Mouse (Mus musculus): ENCODE measurements around the gene Psrc1.

The Psrc1 gene

DNA sequence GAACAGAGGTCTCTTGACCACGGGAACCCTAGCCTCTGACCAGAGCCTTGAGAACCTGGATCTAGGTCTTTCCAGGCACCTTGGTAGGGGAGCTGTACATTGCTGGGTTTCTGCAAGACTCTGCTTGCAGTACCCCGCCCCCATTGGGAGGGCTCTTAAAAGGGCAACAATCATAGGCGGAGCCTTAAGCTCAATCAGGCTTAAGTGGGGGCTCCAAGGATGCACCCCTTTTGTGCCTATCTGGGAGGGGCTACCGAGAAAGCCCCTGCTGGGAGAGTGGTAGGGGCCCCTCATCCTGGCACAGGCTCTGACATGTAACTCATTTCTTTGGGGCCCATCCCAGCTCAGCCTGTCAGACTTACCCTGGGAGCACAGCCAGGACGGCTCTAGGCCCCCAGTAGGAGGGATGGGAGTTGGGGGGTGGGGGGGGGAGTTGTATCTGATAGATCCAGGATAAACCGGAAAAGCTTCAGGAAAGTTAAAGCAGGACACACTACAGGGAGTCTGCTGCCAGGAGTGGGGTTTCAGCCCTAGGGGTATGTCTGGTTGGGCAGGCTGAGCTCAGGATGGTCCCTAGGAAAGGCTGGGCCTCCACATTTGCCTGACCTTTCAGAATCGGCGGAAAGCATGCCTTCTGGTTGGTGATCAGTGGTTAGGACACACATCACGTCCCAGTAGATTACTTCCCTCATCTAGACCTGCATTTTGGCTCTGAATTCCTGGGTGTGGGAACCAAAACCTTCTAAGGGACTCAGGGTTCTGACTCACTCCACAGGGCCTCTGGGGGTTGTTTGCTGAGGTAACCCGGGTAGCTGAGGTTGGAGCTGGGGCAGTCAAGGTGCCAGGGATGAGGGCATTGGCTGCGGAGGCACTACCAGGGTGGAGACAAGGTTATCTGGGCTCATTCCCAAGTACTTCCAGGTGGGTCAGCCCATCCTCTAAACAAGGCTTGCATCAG lies 40.5 kb downstream of the Psrc1 start:
- DNase-seq (ENCODE audit: low spot score in 2 of 2) = no peak

GRCm38 (mm10) chr3:108424944-108425623 lies 41.4 kb downstream of the Psrc1 start:
- DNase-seq (ENCODE audit: low spot score in 2 of 2) = no peak

DNA sequence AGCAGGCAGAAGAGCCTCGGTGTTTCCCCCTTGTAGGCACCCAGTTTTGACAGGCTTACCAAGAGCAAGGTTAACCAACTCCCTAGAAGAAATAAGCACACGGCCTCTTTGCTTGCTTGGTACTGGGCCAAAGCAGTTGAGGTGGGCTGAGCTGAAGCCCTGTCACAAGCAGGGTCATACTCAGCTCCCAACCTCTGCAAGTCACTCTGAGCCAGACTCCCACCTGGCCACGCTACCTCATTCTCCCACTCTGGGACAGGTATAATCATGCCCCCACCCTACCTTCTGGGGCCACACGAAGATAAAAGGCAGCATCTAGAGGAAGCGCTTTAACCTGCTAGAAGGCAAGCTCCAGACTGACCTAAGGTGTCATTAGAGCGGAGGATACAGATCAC lies 42.0 kb downstream of the Psrc1 start:
- DNase-seq (ENCODE audit: low spot score in 2 of 2) = no peak

GRCm38 (mm10) chr3:108432542-108433187 lies 49.0 kb downstream of the Psrc1 start:
- no peak for DNase-seq (ENCODE audit: low spot score in 2 of 2)

DNA sequence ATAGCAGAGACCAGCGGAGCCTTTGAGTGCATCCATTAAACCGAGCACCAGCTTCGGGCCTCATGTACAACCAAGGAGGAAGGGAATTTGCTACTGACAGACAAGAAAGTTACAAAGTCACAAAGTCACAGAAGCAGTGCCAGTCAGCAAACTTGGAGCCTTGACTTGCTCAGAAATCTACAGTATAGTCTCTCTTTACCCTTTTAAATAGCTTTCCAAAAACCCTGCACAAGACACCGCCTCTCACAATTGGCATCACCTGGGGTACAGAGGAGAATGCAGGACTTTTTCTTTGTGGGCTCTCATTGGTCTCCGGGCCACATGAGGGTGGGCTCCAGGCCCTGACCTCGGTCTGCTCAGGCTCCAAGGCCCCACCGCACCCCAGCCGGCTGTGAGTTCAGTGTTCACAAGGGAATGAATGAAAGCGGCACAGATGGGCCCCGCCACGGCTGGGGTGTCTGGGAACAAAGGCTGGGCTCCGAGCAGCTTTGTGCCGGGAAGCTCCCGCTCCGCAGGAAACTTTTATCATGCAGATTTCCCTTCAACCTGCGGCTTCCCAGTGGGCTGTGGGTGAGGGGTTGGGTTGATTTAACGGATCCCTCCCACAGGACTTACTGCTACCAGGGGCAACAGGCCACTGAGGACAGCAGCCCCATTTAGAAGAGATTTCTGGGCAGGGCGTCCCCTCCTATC lies 49.7 kb downstream of the Psrc1 start:
- DNase-seq (ENCODE audit: low spot score in 2 of 2) = no peak

- no peak for DNase-seq (ENCODE audit: low spot score in 2 of 2)
These were observed 50.3 kb downstream of the Psrc1 start for GRCm38 (mm10) chr3:108433881-108434495.

DNA sequence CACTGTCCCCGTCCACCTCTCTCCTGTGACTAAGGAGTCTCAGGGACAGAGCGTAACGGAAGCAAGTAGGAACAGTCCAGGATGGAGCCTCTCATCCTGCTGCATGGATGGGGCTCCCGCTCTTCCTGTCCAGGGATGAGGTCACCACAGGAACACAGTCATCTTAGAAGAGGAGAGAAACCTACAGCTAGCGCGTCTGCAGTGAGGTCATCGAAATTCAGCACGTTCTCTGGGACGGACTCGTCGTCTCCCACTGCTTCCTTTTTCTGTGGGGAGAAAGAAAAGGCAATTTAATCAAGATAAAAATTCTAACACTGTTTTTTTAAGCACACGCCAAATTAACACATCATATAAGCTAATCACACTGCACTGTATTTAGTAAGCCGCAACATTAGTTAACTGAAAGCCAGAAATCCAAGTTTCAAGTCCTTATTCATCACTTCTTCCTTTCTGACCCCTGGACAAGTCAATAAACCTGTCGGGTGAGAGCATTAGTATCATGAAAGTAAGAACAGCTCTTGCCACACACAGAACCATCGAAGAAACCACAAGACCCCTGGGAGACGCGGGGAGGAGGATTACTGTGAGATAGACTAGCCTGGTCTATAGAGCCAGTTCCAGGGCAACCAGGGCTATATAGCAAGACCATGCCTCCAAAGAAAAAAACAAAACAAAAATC lies 52.2 kb downstream of the Psrc1 start:
- DNase-seq (ENCODE audit: low spot score in 2 of 2) = no peak

DNA sequence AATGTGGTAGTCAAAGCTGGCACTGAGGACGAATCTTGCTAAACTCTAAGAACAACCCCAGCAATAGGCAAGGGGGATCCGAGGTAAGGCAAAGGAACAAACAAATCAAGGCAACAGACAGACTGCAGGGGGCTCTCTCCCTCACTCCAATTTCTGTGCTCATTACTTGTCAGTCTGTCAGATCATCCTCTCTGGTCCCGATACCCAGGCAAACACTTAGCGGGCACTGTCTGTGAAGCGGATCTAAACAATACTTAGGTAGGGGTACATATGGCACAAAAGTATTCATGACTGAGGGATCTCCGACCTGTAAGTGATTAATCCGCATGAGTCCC lies 52.7 kb downstream of the Psrc1 start:
- DNase-seq (ENCODE audit: low spot score in 2 of 2) = no peak
